Mouse (Mus musculus) erythroblast, adult 5-6 weeks (primary cell): ENCODE results near the gene Eid3. TPM values are rescaled to one million over a fixed set of nuclear protein-coding genes. Genes with fewer than 3 reads are reported as not detected.

ENCODE experiments used
- ATAC-seq: replicated peaks from 2 replicates; pipeline ENCODE4 v1.8.0; 2016; ENCODE audit warnings: moderate number of reproducible peaks, mild to moderate bottlenecking, moderate TSS enrichment, inconsistent platforms; ENCODE audit not compliant: poor library complexity, low FRiP score, severe bottlenecking
- total RNA-seq, 2 experiments: library from RNA; stranded (forward) in 1 of 2; stranded (reverse) in 1 of 2; fragments of 150-400 nt in 1 of 2; fragments of 200-764, 138-1000 nt in 1 of 2; gene quantifications; 2 replicates each; pipeline versions ENCODE4 v1.2.3 to v1.2.4; 2015 to 2017; ENCODE audit warnings: low replicate concordance in 2 of 2

Eid3 gene
- total RNA-seq, 2 experiments from 2014 or later: 1.4 TPM; not detected in 1

DNA sequence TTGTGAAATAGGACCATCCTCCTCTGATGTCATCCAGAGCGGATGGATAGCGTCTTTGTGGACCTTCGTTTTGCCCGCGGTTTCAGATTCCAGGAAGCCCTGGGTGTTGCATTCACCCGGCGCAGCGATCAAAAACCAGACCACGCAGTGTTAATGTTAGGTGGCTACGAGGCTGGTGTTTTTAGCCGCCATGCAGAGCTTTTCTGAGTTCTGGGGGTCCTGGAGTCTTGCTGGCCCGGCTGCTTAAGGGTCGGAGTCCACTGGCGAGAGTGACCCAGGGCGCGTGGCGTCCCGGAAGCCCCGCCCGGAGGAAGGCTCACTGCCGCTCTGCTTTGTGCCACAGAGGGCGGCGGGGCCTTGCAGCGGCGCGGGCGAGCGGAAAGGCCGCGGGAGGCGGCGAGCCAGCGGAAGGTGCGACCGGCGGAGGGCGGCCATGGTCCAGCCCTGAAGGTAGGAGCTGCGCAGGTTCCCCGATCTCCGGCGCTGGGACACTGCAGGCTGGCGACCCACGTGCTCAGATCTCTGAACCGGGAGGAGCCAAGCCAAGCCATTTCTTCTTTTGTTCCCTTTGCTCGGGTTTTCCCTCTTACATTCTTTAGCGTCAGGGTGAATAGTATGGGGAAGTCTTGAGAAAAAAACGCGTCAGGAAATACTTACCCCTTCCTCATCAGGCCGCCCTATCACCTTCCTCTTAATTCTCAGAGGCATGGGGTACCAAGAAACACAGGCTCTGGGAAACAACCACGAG, 6.1 kb upstream of the Eid3 start:
- peak; percentile 62 for ATAC-seq

DNA sequence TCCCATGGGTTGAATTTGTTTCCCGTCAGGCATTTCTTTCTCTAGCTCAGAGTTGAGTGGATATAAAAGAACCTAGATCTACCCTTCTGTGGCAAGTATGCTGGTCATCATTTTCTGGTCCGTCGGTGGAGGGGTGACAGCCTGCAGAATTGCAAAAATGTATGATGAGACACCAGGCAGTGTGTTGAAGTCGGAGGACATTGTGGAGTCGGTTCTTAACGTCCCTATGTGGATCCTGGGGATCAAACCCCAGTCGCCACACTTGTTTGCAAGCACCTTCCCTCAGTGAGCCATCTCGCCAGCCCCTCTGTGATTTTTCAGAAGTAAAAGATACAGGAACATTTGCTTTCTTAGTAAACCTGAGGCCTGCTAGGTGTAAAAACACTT, 5.5 kb upstream of the Eid3 start:
- no peak for ATAC-seq

- no peak for ATAC-seq
These were observed 3.2 kb upstream of the Eid3 start for GRCm38 (mm10) chr10:82863106-82863680.

- ATAC-seq: no peak
These were observed 2.6 kb upstream of the Eid3 start for GRCm38 (mm10) chr10:82863827-82864226.

GRCm38 (mm10) chr10:82866832-82867231, 406 bp downstream of the Eid3 start:
- ATAC-seq: no peak

DNA sequence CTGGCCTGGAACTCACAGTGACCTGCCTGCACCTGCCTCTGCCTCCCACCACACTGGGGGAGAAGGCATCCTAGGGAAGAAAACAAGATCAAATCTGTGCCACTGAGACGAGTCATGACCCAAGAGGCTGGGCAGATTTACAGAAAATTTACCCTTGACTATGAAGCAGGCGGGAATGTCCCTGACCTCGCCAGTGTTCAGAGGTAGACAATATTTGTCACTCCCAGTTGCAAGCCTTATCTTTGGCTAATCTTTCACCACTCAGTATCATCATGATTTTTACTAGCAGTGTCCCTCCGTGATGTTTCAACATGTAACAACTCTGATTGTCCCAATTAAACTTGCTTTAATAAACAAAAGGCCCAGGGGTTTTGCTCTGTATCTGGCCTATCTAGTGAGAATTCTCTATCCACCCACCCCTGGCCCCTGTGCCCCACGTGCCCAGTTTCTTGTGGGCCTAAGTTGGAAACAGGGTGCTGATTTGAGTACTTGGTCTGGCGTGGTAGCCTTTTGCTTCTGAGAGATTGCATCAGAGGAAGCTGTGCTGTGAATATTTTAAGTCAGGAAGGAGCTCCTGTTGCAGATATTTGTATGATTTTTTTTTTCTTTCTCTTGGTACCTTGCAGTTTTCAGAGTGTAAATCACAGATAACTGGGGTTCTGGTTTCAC, 2.1 kb downstream of the Eid3 start:
- no peak for ATAC-seq

DNA sequence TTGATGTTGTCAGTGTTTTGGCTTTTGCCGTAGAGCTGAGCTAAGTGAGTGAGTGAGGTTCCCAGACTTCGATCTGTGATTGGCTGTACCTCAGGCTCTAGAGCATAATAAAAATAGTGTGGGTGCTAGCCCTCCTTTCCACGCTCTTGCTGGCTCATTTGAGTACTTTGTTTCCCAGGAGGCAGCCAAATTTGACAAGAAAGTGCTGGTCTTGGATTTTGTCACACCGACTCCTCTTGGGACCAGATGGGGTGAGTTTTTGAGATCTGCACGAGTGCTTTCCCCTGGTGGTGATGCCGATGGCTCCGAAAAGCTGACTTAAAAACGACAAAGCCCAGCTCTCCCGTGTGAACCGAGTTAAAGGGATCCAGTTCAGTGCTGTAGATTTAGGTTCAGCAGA, 9.0 kb downstream of the Eid3 start:
- no peak for ATAC-seq

DNA sequence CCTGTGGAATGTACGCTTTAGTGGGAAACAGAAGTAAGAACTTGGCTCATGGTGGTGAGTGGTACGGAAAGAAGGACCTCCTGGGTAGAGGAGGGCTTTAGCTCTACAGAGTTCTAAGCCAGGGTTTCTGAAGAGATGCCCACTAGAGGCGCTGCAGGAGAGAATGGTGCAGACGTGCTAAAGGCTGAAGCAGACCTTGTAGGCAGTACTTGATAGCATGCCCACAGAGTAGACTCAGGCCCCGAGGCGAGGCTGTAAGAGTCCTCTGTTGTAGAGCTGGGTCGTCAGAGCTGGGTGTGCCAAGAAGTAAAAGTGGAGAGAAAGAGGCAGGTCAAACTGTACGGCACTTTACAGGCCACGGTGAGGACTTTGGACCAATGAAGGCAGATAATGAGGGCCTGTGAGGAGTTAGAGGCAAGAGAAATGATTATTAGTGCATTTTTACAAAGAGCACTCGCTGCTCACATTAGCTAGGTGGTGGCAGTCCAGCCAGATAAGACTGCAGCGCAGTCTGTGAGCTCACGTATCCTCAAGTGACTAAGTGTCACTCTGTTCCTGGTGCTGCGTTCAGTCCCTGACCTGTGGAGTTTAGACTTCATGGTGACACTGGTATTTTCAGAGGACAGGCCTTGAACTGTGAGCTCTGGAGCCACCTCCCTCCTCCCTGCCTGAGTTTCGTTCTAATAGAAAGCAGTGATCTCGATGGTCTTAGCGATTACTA, 9.8 kb downstream of the Eid3 start:
- ATAC-seq: 0 out of 2 replicates have a peak, but pooled peaks have one; percentile 55

- no peak for ATAC-seq
These were observed 20.9 kb downstream of the Eid3 start for GRCm38 (mm10) chr10:82887354-82887753.

- ATAC-seq: no peak
These were observed 22.1 kb downstream of the Eid3 start for GRCm38 (mm10) chr10:82888576-82888975.

GRCm38 (mm10) chr10:82889447-82889973, 23.1 kb downstream of the Eid3 start:
- 0 out of 2 replicates have a peak, but pooled peaks have one; percentile 31 for ATAC-seq

- ATAC-seq: no peak
These were observed 24.5 kb downstream of the Eid3 start for GRCm38 (mm10) chr10:82890936-82891335.

GRCm38 (mm10) chr10:82891427-82891826, 25.0 kb downstream of the Eid3 start:
- no peak for ATAC-seq

- ATAC-seq: no peak
These were observed 26.1 kb downstream of the Eid3 start for GRCm38 (mm10) chr10:82892442-82893055.

DNA sequence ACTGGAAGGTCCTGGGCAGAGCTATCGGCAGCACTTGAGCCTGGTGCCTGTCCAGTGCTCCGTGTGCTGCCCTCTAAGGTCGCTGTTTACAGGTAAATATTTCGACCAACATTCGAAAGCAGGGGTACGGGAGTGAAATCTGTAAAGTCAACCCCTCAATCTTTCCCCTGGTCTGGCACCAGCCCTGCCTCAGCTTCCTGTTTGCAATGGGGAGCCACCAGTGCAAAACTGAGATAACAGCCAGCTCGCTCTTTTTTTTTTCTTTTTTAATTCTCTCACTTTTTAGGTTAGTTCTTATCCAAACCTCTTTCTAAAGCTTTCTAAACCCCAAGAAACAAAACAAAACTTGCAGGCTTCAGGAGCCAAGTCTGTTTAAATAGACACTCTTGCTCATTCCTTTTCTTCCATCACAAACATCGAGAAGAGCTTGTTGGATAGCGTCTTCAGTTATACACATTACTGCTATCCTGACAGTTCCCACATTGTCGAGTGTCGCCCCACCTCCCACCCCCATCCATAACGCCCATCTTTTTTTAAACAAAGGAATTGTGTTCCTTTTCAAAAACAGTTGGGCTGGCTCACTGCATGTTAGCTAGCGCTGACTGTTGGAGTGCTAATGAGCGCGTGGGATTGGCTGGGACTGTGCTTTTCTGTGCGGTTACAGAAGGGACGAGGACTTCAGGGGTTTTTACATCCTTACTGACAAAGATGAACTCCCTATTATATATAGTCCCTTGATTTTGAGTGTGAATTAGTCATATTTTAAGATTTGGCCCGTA, 27.6 kb downstream of the Eid3 start:
- no peak for ATAC-seq

DNA sequence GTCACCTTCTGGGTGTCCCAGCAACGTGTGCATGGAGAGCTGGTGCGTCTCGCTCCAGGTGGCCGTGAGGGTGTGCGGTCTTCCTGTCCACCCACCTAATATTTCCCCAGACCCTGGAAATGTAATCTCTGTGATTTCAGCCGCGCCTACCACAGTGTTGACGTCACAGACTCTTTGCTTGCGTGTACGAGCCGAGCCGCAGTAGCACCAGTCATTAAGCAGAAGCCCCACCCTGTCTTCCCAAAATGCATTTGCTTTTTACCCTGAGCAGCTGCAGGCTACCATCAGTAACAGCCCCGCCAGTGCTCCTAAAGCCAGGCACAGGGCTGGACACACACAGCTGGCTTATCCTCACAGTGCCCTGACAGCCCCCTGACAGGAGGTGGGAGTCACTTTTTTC, 31.5 kb downstream of the Eid3 start:
- no peak for ATAC-seq

DNA sequence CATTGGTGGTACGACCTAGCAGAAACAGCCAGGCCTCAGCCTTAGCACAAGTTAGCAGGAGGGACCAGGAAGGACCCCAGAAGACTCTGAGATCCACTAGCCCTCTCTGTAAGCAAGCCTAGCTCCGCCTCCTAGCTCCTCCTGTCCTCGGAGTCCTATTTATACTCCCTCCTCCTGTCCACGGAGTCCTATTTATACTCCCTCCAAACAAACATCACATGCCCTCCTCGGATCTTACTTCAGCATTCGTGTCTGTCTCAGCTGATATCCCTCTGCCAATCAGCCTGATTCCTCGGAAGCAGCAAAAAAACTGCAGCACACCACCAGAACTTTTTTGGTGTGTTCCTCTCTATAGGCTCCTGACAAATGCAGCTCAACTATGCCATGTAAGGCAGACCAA, 32.5 kb downstream of the Eid3 start:
- ATAC-seq: no peak

DNA sequence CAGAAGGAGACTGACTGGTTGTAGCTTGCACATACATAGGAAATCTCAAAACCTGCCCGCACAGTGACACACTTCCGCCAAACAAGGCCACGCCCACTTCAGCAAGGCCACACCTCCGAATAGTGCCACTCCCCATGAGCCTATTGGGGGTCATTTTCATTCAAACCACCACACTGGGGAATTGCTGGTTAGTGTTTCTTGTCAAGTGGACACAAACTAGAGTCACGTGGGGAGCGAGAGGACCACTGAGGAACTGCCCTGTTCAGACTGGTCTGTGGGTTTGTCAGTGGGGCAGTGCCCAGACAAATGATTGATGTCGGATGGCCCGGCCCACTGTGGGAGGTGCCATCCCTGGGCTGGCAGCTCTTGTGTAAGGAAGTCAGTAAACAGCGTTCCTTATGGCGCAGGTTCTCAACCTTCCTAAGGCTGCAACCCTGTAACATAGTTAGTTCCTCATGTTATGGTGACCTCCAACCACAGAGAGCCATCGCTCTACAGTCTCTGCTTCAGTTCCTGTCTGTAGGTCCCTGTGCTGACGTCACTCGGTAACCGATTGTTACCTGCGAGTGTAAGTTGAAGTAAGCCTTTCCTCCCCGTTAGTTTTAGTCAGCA, 33.5 kb downstream of the Eid3 start:
- peak; percentile 76 for ATAC-seq

- ATAC-seq: no peak
These were observed 34.1 kb downstream of the Eid3 start for GRCm38 (mm10) chr10:82900546-82900945.
